Mouse (Mus musculus) left cerebral cortex, postnatal 36 days (tissue): ENCODE measurements at regions not wholly inside any gene's neighbourhood (a gene's known extent, or its start where the extent isn't known, plus 50 kb on each side); places are given as distances from the start of the nearest gene placed in this dataset.
A peak's percentile ranks its signal among the peaks of the same experiment; 100 is the strongest.
"Not testable (repeated sequence)": the region's sequence is repeated elsewhere in the genome, so short reads cannot be mapped to it uniquely, and the experiment has no call there.

Experiments used
- DNase-seq, 2 experiments: peaks; one replicate each; pipeline ENCODE4 v3.0.0; 2021 to 2022; ENCODE audit warnings: low spot score in 2 of 2, mixed read lengths in 1 of 2
- intact Hi-C: fragments of 180-260 bp; cut with DNase I; formaldehyde crosslinking; loops from one replicate; pipeline ENCODE4 v1.15.1; 2025

DNA sequence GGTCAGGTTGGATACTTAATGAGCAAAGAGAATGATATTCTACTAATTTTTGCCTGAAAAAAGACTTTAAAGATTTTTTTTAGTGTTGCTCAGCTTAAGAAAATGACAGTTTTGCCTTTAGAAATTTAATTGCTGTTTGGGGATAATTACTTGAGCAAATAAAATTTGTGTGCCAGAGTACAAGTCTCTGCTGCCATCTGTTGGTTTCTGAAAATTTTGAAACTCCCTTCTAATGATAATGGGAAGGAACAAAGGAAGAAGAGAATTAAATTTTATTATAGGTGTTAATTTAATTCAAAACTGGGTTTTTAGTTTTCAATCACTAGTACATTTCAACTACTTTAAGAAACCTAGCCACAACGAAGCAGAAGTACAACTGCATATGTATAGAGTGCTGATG is 94.1 kb downstream of the Gm17521 start:
- intact Hi-C loops = no loop called here
- DNase-seq = no peak

DNA sequence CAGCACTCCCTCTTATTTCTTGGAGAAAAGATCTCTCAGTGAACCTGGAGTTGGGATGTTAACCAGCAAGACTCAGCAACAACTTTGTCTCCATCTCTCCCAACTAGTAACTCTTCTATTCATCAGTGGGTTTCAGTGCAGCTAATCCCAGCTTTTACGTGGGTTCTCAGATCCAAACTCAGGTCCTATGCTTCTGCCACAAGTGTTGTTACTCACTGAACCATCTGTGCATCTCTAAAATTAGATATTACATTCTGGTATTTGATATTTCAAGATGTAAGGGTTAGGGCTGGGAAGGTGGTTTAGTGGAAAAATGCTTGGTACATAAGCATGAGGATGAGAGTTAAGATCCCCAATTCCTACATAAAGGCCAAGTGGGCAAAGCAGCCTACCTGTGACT is 136.8 kb downstream of the Gm17521 start:
- DNase-seq = no peak

DNA sequence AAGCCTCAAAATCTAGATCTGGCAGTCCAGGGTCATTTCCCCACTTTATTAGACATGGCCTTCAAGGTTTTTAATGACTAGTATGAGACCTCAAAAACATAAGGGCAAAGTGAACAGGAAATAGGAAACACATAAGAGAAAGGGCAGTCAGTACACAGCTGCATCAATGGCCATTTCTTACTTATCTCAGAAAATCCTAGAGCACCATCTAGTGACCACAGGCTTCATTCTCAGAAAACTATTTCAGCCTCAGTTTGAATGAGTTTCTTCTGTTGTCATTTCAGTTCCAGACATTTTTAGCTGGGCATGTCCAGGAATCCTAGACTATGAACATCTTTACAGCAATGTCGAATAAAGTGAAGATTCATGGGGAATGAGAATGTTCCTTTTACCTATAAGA is 175.0 kb downstream of the Gm17521 start:
- no peak for DNase-seq
- intact Hi-C loops = no loop called here

More for the DNA sequence above, 136.8 kb downstream of the Gm17521 start:
- intact Hi-C loops = no loop called here

DNA sequence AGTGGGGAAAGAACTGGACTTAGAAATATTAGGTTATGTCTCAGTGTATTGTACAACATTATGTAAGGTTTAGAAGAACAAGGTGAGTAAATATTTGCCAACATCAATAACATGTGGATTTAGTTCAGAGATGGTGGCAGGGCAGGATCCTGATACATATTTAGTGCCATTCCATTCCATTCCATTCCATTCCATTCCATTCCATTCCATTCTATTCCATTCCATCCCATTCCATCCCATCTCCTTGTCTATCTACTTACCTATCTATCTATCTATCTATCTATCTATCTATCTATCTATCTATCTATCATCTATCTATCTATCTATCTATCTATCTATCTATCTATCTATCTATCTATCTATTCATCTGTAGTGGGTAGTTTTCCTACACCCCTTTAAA is 198.2 kb downstream of the Gm17521 start:
- DNase-seq, intact Hi-C loops: not testable (repeated sequence)

DNA sequence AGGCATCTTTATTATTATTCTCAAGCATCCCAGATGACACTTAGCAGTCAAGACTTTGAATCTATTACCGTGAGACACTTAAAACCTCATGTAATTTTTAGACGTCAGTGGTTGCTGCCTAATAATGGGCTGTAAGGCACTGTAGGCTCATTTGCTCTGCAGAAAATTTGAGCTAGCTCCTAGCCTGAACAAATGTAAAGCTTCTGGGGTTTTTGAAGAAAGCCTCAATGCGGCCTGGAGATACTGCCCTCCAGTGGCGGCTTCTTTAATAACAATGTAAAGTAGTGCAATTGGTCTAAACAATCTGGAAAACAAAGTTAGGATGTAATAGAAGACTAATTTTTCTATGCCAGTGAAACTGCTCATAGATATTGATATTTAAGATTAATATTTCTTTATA is 203.4 kb downstream of the Gm17521 start:
- intact Hi-C loops = no loop called here
- peak; percentile 3 to 5 for DNase-seq
